Mouse (Mus musculus): Measurements from ENCODE around the gene Scd3. TPM values are rescaled to one million over a fixed set of nuclear protein-coding genes. Genes with fewer than 3 reads are reported as not detected.
"Not testable (repeated sequence)": the region's sequence is repeated elsewhere in the genome, so short reads cannot be mapped to it uniquely, and the experiment has no call there.

The Scd3 gene
- polyA plus RNA-seq, 1 experiment, result not detected

DNA sequence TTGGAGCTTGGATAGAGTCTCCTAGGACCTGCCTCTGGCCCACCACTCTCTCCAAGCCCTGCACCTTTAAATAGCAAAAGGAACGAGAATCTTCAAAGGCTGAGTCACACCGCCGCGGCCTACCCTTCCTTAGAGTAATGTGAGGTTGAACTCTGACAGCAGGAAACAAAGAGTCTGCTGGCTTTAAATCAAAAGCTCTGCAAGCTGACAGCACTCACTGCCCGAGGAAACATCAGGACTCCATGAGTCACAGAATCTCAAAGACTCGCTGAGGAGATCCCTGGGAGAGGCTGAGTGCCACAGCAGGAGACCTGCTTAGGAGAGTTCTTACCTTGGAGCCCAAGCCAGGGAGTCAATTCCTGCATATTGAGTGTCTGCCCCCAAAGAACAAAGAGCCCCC is 77.7 kb downstream of the Scd3 start:
- no peaks in the 10 kb centered on the region for H3K27me3 ChIP-seq (ENCODE audit: control insufficient read depth, insufficient read depth, low read length)
- peak overlapping the region; percentile 32; the same call in 1 of the 2 replicates for H3K27ac ChIP-seq (ENCODE audit: insufficient read depth, low read depth, low read length)
- no peak for TF ChIP-seq CTCF (IDR thresholded peaks at IDR 0.05; ENCODE audit: extremely low read depth, insufficient read length, insufficient replicate concordance, low read depth, low read length)
- no peak for TF ChIP-seq POLR2A (IDR thresholded peaks at IDR 0.05; ENCODE audit: low read depth, low read length)
- no peaks in the 10 kb centered on the region for H3K36me3 ChIP-seq (ENCODE audit: control insufficient read depth, insufficient read depth, low read length)
- WGBS, result 8% methylated on average over 6 of the region's 6 CpGs
- no peak overlapping the region for H3K4me3 ChIP-seq (ENCODE audit: low read depth, low read length)
- H3K4me1 ChIP-seq (ENCODE audit: control insufficient read depth, insufficient read depth, insufficient read length, low read length), result peaks cover 14% of the 10 kb centered on the region

DNA sequence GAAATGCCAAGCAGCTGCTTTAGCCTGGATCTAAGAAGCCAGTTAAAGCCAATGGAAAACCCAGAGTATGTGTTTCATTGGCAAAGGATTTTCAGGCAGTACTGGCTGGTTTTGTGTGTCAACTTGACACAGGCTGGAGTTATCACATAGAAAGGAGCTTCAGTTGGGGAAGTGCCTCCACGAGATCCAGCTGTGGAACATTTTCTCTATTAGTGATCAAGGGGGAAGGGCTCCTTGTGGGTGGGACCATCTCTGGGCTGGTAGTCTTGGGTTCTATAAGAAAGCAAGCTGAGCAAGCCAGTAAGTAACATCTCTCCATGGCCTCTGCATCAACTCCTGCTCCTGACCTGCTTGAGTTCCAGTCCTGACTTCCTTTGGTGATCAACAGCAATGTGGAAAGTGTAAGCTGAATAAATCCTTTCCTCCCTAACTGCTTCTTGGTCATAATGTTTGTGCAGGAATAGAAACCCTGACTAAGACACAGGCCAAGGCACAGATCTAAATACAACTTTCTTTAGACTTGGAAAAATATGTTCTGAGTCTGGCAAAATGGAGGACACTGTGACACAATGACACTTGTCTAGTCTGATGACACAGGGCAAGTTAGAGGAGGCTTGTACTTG is 78.9 kb downstream of the Scd3 start:
- not testable (repeated sequence) for H3K27me3 ChIP-seq (ENCODE audit: control insufficient read depth, insufficient read depth, low read length); H3K36me3 ChIP-seq (ENCODE audit: control insufficient read depth, insufficient read depth, low read length); H3K27ac ChIP-seq (ENCODE audit: insufficient read depth, low read depth, low read length); H3K4me3 ChIP-seq (ENCODE audit: low read depth, low read length)
- WGBS, result 85% methylated on average over 1 of the region's 1 CpGs
- H3K4me1 ChIP-seq (ENCODE audit: control insufficient read depth, insufficient read depth, insufficient read length, low read length), result peaks cover 14% of the 10 kb centered on the region

DNA sequence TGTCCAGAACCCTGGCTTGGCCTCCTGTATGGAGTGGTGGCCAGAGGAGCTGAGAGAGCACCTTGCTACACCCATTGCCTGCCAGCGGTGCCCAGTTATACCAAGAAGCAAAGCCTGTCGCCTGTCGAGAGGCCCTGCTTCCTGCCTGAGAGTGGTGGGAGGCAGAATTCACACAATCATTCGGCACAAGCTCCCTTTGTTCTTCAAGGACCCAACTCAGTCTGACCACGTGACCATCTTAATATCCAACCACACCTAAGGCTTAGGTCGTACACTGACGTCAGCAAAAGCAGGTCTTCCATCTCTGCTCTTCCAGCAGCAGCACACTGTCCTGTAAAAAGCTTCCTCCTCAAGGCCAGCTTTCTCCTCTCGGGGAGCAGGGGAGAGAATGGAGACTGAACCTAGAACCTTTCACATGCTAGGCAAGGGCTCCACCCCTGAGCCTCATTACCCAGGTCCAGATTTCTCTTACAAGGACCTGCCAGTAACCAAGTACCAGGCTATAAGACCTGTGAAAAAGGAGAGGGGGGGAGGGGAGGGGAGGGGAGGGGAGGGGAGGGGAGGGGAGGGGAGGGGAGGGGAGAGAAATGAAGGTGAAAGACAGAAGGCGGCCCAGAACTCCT is 79.6 kb downstream of the Scd3 start:
- no peak overlapping the region for H3K27ac ChIP-seq (ENCODE audit: insufficient read depth, low read depth, low read length)
- no peaks in the 10 kb centered on the region for H3K36me3 ChIP-seq (ENCODE audit: control insufficient read depth, insufficient read depth, low read length)
- H3K27me3 ChIP-seq (ENCODE audit: control insufficient read depth, insufficient read depth, low read length), result no peaks in the 10 kb centered on the region
- TF ChIP-seq POLR2A (IDR thresholded peaks at IDR 0.05; ENCODE audit: low read depth, low read length), result no peak
- no peak for TF ChIP-seq CTCF (IDR thresholded peaks at IDR 0.05; ENCODE audit: extremely low read depth, insufficient read length, insufficient replicate concordance, low read depth, low read length)
- no peak overlapping the region for H3K4me3 ChIP-seq (ENCODE audit: low read depth, low read length)
- H3K4me1 ChIP-seq (ENCODE audit: control insufficient read depth, insufficient read depth, insufficient read length, low read length), result peaks cover 14% of the 10 kb centered on the region
- 57% methylated on average over 9 of the region's 9 CpGs for WGBS

DNA sequence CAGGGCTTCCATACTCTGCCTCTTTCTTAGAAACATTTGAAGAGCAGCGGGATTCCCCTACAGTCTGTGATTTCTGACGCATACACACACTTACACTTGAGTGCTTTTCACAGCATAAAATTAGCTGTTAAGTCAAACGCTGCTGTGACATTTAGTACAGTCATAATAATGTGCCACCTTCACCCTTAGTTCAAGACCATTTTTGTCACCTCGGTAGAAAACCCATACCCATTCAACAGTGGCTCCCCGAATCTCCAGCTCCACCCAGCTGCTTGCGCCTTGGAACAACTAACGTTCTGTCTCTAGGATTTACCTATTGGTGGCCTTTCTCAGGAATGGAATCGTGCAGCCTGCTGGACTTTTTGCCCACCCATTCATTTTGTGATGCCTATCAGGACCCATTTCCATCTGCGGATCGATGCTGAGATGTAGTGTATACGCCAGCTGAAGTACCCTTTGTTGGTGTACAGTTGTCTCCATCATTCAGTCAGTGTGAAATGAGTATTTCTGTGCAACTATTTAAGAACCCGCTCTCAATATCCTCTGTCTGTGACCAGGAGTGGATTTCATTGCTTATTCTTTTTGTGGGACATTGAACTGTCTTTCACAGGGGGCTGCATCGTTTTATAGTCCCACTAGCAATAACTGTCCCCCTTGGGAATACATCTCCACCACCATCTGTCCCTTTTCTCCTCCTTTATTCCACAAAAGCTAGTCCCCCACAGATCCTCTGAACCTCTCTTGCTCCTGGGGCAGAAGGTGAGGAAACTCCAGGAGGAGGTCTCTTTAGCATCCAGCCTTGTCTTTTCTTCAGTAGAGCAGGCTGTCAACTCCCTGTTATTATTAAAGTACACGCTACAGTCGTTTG is 80.3 kb downstream of the Scd3 start:
- Histone ChIP-seq H3K4me3 (ENCODE audit: low read depth, low read length) (no peak overlapping the region), H3K4me1 (ENCODE audit: control insufficient read depth, insufficient read depth, insufficient read length, low read length) (peaks cover 14% of the 10 kb centered on the region)
- 52% methylated on average over 15 of the region's 15 CpGs for WGBS

DNA sequence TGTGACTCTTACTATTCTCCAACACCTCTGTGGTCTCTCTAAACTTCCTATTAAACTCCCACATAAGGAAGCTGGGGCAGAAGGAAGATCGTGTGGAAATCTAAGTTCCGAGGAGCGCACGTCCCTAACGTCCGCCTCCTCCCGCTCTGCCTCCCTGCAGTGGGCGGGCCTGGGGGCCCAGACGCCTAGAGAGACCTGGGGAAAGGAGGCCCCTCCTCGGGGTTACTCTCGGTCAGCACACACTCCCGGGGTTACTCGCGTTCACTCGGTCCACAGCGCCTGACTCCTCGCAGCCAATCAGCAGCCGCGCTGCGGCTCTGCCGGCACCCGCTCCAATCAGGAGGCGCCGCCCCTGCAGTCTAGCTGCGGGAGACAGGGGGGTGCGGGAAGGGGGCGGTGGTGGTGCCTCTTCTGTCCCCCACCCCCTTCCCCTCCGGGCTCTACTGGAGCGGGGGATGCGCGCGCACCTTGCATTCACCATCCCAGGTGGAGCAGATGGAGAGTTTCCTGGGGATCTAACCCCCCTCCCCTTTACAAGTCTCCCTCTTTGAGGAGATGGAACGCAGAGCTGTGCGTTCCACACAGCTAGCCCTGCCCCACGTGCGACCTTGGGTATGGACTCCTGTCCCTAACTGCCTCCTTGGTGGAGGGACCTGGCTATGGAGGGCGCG is 81.1 kb downstream of the Scd3 start:
- Histone ChIP-seq H3K27ac (ENCODE audit: insufficient read depth, low read depth, low read length) (peak overlapping the region; percentile 32), H3K4me1 (ENCODE audit: control insufficient read depth, insufficient read depth, insufficient read length, low read length) (peaks cover 14% of the 10 kb centered on the region), H3K27me3 (ENCODE audit: control insufficient read depth, insufficient read depth, low read length) (no peaks in the 10 kb centered on the region), H3K4me3 (ENCODE audit: low read depth, low read length) (peak overlapping the region; percentile 65), H3K36me3 (ENCODE audit: control insufficient read depth, insufficient read depth, low read length) (no peaks in the 10 kb centered on the region)
- under 1% methylated on average over 38 of the region's 38 CpGs for WGBS
- peak; percentile 24; the same call in 1 of the 2 replicates for TF ChIP-seq POLR2A (IDR thresholded peaks at IDR 0.05; ENCODE audit: low read depth, low read length)
- no peak for TF ChIP-seq CTCF (IDR thresholded peaks at IDR 0.05; ENCODE audit: extremely low read depth, insufficient read length, insufficient replicate concordance, low read depth, low read length)

More for the DNA sequence above, 80.3 kb downstream of the Scd3 start:
- Histone ChIP-seq H3K27ac (ENCODE audit: insufficient read depth, low read depth, low read length) (peak overlapping the region; percentile 24; the same call in 1 of the 2 replicates), H3K36me3 (ENCODE audit: control insufficient read depth, insufficient read depth, low read length) (no peaks in the 10 kb centered on the region), H3K27me3 (ENCODE audit: control insufficient read depth, insufficient read depth, low read length) (no peaks in the 10 kb centered on the region)
- TF ChIP-seq POLR2A (IDR thresholded peaks at IDR 0.05; ENCODE audit: low read depth, low read length), result no peak
- no peak for TF ChIP-seq CTCF (IDR thresholded peaks at IDR 0.05; ENCODE audit: extremely low read depth, insufficient read length, insufficient replicate concordance, low read depth, low read length)

DNA sequence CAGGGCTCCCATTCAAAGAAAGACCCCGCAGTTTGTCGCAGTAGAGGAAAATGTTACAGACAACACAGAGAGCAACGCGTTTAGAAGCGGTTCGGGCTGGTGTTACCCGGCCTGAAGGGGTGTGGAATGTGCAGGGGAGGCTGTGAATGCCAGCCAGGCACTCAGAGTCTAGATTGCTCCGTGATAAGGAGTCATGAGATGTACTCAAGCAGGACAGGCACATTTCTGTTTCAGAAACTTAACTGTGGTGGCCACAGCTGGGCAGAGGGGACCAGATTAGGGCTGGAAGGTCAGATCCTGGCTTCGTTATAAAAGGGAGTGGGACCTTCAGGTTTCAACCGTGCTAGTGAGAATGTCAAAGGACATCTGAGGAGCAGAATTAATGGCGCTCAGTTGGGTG is 81.7 kb downstream of the Scd3 start:
- H3K4me1 ChIP-seq (ENCODE audit: control insufficient read depth, insufficient read depth, insufficient read length, low read length), result peaks cover 14% of the 10 kb centered on the region
- H3K4me3 ChIP-seq (ENCODE audit: low read depth, low read length), result peak overlapping the region; percentile 65
- H3K36me3 ChIP-seq (ENCODE audit: control insufficient read depth, insufficient read depth, low read length), result no peaks in the 10 kb centered on the region
- no peak for TF ChIP-seq POLR2A (IDR thresholded peaks at IDR 0.05; ENCODE audit: low read depth, low read length)
- WGBS, result 6% methylated on average over 11 of the region's 11 CpGs
- H3K27me3 ChIP-seq (ENCODE audit: control insufficient read depth, insufficient read depth, low read length), result no peaks in the 10 kb centered on the region
- H3K27ac ChIP-seq (ENCODE audit: insufficient read depth, low read depth, low read length), result peak overlapping the region; percentile 32

DNA sequence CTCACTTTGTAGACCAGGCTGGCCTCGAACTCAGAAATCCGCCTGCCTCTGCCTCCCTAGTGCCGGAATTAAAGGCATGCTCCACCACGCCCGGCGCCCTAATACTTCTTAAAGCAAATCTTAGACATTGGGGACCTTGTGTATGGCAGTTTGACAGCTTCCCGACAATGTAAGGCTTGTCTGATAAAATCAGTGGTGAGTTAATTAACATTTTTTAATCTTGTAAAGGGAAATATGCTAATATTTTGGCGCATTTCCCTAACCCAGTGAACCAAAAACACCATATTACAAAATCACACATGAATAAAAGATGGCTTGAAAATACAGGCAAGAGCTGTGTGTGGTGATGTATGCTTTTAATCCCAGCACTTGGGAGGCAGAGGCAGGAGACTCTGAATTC is 82.5 kb downstream of the Scd3 start:
- Histone ChIP-seq H3K36me3 (ENCODE audit: control insufficient read depth, insufficient read depth, low read length) (no peaks in the 10 kb centered on the region), H3K4me3 (ENCODE audit: low read depth, low read length) (no peak overlapping the region), H3K27ac (ENCODE audit: insufficient read depth, low read depth, low read length) (no peak overlapping the region), H3K27me3 (ENCODE audit: control insufficient read depth, insufficient read depth, low read length) (no peaks in the 10 kb centered on the region), H3K4me1 (ENCODE audit: control insufficient read depth, insufficient read depth, insufficient read length, low read length) (peaks cover 14% of the 10 kb centered on the region)
- TF ChIP-seq POLR2A (IDR thresholded peaks at IDR 0.05; ENCODE audit: low read depth, low read length) (no peak), CTCF (IDR thresholded peaks at IDR 0.05; ENCODE audit: extremely low read depth, insufficient read length, insufficient replicate concordance, low read depth, low read length) (no peak)
- 89% methylated on average over 8 of the region's 8 CpGs for WGBS
